Mouse (Mus musculus) lung, embryonic 15.5 days (tissue): ENCODE measurements around the gene Tmed8. TPM values are rescaled to one million over a fixed set of nuclear protein-coding genes. Genes with fewer than 3 reads are reported as not detected.
"Not testable (repeated sequence)": the region's sequence is repeated elsewhere in the genome, so short reads cannot be mapped to it uniquely, and the experiment has no call there.

Experiments used
- ATAC-seq: fragments of 200-750 bp; cut with Nextera tagmentation; 2 replicates; pipeline ENCODE4 v1.8.0; 2017; ENCODE audit warnings: moderate number of reproducible peaks, borderline replicate concordance; ENCODE audit not compliant: low FRiP score, low TSS enrichment; ENCODE audit errors: extremely low read depth
- H3K27ac ChIP-seq: fragments of 300-500 bp; sonication (generic); 2 replicates; pipeline ENCODE4 v1.5.1; 2015; ENCODE audit warnings: moderate library complexity, mild to moderate bottlenecking, inconsistent platforms
- H3K27me3 ChIP-seq: fragments of 300-500 bp; sonication (generic); 2 replicates; pipeline ENCODE4 v1.6.1; 2015; ENCODE audit warnings: inconsistent platforms
- H3K36me3 ChIP-seq: fragments of 300-500 bp; sonication (generic); 2 replicates; pipeline ENCODE4 v1.6.1; 2015; ENCODE audit warnings: inconsistent platforms
- H3K4me1 ChIP-seq: fragments of 300-500 bp; sonication (generic); 2 replicates; pipeline ENCODE4 v1.6.1; 2015; ENCODE audit warnings: inconsistent platforms
- H3K4me2 ChIP-seq: fragments of 300-500 bp; sonication (generic); 2 replicates; pipeline ENCODE4 v1.6.1; 2015; ENCODE audit warnings: inconsistent platforms, mild to moderate bottlenecking, moderate library complexity
- H3K4me3 ChIP-seq: fragments of 300-500 bp; sonication (generic); 2 replicates; pipeline ENCODE4 v1.5.1; 2015; ENCODE audit warnings: mild to moderate bottlenecking, inconsistent platforms
- H3K9ac ChIP-seq: fragments of 300-500 bp; sonication (generic); 2 replicates; pipeline ENCODE4 v1.6.1; 2015; ENCODE audit warnings: inconsistent platforms
- H3K9me3 ChIP-seq: fragments of 300-500 bp; sonication (generic); 2 replicates; pipeline ENCODE4 v1.6.1; 2016; ENCODE audit warnings: inconsistent platforms
- WGBS: fragments of 180-500 bp; shearing (Covaris S2); methylation state at CpG from one replicate; pipeline ENCODE4 v1.1.7; 2015; 5-methylcytosine and 5-hydroxymethylcytosine counted together
- polyA plus RNA-seq: library from polyadenylated mRNA; unstranded; fragments of >200 nt; fragmentation: Nextera tagmentation; extraction: Ambion mirVana; gene quantifications from 2 replicates; pipeline ENCODE4 v1.2.1, GENCODE M21; 2015

Tmed8 gene
- 2.2 and 2.6 TPM in 2 replicates for polyA plus RNA-seq

DNA sequence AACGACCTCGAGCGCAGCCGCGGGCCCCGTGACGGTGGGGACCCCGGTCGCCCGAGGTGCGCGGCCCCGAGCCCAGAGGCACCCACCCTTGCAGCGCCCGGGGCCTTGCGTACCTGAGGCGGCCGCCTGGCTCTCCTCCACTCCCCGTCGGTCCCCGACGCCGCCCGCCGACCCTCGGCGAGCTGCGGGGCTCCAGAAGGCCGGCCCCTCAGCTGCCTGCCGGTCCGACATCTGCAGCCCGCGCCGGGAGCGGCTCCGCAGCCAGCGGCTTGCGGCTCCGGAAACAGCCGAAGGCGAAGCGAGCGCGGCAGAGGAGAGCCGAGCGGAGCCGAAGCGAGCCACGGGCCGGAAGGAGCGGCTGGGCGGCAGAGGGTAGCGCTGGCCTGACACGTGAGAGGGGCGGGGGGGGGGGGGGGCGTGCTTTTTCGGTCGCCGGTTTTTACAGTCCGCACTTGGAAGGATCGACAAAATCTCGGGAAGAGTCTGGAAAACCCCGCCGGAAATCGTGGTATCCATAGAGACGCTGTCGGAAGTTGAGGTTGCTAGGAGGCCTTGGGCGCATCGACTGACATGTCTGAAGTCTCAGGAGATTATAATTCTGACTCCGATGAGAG, at the start of gene Tmed8:
TSS of gene Tmed8 (minus strand) at position 482 of the 614 bp plus-strand sequence.
- H3K36me3 ChIP-seq: no peaks in the 10 kb centered on the region
- under 1% methylated on average over 64 of the region's 70 CpGs for WGBS
- H3K9me3 ChIP-seq: no peaks in the 10 kb centered on the region
- H3K4me2 ChIP-seq: peak within 1 kb of the TSS; percentile 94
- peak within 1 kb of the TSS; percentile 88 for H3K9ac ChIP-seq
- H3K27ac ChIP-seq: peak within 1 kb of the TSS; percentile 61
- H3K27me3 ChIP-seq: no peaks in the 10 kb centered on the region
- ATAC-seq: peak; percentile 96
- peaks cover 7% of the 10 kb centered on the region for H3K4me1 ChIP-seq
- H3K4me3 ChIP-seq: peak within 1 kb of the TSS; percentile 86

GRCm38 (mm10) chr12:87238632-87239031, 38.4 kb upstream of the Tmed8 start, which contains the start of gene Noxred1:
Gene Noxred1 (minus strand): TSS chr12:87238732.
- no peak within 1 kb of the TSS for H3K4me3 ChIP-seq
- no peaks in the 10 kb centered on the region for H3K9me3 ChIP-seq
- peaks cover 39% of the 10 kb centered on the region for H3K36me3 ChIP-seq
- no peaks in the 10 kb centered on the region for H3K27me3 ChIP-seq
- ATAC-seq: no peak
- 88% methylated on average over 1 of the region's 1 CpGs for WGBS
- no peak within 1 kb of the TSS for H3K27ac ChIP-seq
- H3K4me1 ChIP-seq: no peaks in the 10 kb centered on the region
- H3K9ac ChIP-seq: no peak within 1 kb of the TSS
- no peak within 1 kb of the TSS for H3K4me2 ChIP-seq

- Histone ChIP-seq H3K27me3 (no peaks in the 10 kb centered on the region), H3K9me3 (no peaks in the 10 kb centered on the region)
- WGBS: 80% methylated on average over 5 of the region's 5 CpGs
Observed at GRCm38 (mm10) chr12:87236882-87237483, 36.7 kb upstream of the Tmed8 start.

GRCm38 (mm10) chr12:87230379-87230895, 30.2 kb upstream of the Tmed8 start:
- no peaks in the 10 kb centered on the region for H3K9me3 ChIP-seq
- no peak for ATAC-seq
- no peak overlapping the region for H3K4me2 ChIP-seq
- no peak overlapping the region for H3K4me3 ChIP-seq
- H3K9ac ChIP-seq: no peak overlapping the region
- H3K27me3 ChIP-seq: no peaks in the 10 kb centered on the region
- H3K27ac ChIP-seq: no peak overlapping the region
- no peaks in the 10 kb centered on the region for H3K4me1 ChIP-seq
- H3K36me3 ChIP-seq: no peaks in the 10 kb centered on the region

More at GRCm38 (mm10) chr12:87236882-87237483, 36.7 kb upstream of the Tmed8 start:
- ATAC-seq: no peak
- H3K4me1 ChIP-seq: no peaks in the 10 kb centered on the region
- H3K4me2 ChIP-seq: no peak overlapping the region
- H3K36me3 ChIP-seq: peaks cover 33% of the 10 kb centered on the region
- H3K9ac ChIP-seq: no peak overlapping the region
- no peak overlapping the region for H3K4me3 ChIP-seq
- no peak overlapping the region for H3K27ac ChIP-seq

DNA sequence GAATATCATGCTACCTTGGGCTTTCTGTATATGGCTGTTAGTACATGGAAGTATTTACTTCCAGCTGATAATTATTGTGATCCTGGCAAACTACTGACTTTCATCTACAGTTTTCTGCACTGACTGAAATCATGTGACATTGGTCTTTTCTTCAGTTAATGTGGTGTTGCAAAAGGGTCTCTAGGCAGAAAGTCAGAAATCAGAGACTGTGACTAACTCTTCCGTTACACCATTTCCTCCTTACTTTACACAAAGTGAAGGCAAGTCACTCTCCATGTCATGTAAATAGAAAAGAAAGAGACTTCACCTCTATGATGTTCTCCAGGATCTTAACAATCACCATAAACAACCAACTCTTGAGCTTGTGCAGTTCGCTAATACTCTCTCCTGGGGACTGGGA, 29.4 kb upstream of the Tmed8 start:
- Histone ChIP-seq H3K9me3 (no peaks in the 10 kb centered on the region), H3K4me1 (no peaks in the 10 kb centered on the region), H3K4me3 (no peak overlapping the region), H3K36me3 (no peaks in the 10 kb centered on the region), H3K9ac (no peak overlapping the region), H3K4me2 (no peak overlapping the region), H3K27ac (no peak overlapping the region), H3K27me3 (no peaks in the 10 kb centered on the region)
- 87% methylated on average over 2 of the region's 2 CpGs for WGBS
- no peak for ATAC-seq

DNA sequence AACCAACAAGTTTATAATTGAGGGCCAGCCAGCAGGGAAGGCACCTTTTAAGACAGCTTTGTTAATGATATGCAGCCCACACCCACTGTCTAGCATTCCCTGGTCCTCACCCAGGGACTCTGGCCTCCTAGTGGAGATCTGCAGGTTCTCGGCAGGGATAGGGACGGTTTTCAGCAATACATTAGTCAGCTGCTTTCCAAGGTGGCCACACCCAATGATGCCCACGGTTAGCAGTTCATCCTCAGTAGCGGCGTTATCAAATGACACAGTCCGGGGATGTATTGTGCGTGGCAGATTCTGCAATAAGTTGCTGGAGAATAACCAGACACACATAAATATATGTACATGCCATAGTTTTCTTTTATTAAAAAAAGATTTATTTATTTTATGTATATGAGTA, 26.5 kb upstream of the Tmed8 start:
- 74% methylated on average over 7 of the region's 7 CpGs for WGBS
- no peak overlapping the region for H3K27ac ChIP-seq
- no peaks in the 10 kb centered on the region for H3K27me3 ChIP-seq
- ATAC-seq: no peak
- H3K9me3 ChIP-seq: no peaks in the 10 kb centered on the region
- H3K4me2 ChIP-seq: no peak overlapping the region
- no peak overlapping the region for H3K4me3 ChIP-seq
- no peak overlapping the region for H3K9ac ChIP-seq
- no peaks in the 10 kb centered on the region for H3K4me1 ChIP-seq
- H3K36me3 ChIP-seq: no peaks in the 10 kb centered on the region

DNA sequence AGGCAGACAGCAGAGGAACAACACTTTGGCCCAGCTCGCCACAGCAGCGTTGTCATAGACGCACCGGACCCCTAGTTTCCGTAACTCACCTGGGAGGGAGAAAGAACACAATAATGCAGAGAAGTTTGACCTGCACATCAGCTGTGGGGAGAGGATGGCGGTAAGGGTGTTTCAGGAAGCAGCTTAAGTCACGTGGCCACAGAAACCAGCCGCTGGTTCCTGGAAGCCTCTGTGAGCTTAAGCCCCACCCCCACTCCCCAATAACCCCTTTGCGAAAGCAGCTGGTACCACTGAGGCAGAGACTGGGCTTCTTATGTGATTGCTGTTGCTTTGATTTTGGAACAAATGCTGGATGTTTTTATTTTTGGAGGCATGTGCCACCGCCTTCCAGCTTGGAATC, 24.7 kb upstream of the Tmed8 start:
- Histone ChIP-seq H3K4me3 (no peak overlapping the region), H3K27me3 (no peaks in the 10 kb centered on the region), H3K27ac (no peak overlapping the region), H3K4me2 (no peak overlapping the region), H3K9me3 (no peaks in the 10 kb centered on the region), H3K9ac (no peak overlapping the region), H3K36me3 (no peaks in the 10 kb centered on the region), H3K4me1 (no peaks in the 10 kb centered on the region)
- 68% methylated on average over 10 of the region's 10 CpGs for WGBS
- no peak for ATAC-seq

- Histone ChIP-seq H3K4me3 (no peak overlapping the region), H3K9me3 (no peaks in the 10 kb centered on the region)
Observed at GRCm38 (mm10) chr12:87219362-87219761, 19.1 kb upstream of the Tmed8 start.

DNA sequence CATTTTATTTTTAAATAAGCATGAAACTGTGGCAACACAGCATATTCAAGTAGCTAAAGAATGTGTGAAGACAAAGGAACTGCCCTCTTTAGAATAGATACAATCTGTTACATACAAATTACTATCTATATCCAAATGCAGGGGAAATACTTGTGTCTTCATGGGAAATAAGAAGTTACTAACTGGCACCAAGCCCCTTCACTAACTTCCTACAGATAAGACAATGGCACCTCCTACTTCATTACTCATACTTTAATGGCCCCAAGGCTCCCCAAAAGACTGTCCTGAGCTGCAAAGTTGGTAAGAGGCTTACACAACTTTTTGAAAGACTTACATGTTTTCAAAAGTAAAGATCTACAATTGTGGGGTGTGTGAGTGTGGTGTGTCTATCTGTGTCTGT, 17.3 kb upstream of the Tmed8 start:
- Histone ChIP-seq H3K4me2 (no peak overlapping the region), H3K9me3 (no peaks in the 10 kb centered on the region), H3K9ac (no peak overlapping the region), H3K4me1 (no peaks in the 10 kb centered on the region), H3K36me3 (no peaks in the 10 kb centered on the region), H3K4me3 (no peak overlapping the region), H3K27ac (no peak overlapping the region), H3K27me3 (no peaks in the 10 kb centered on the region)
- ATAC-seq: no peak

More at GRCm38 (mm10) chr12:87219362-87219761, 19.1 kb upstream of the Tmed8 start:
- H3K27ac ChIP-seq: no peak overlapping the region
- WGBS: 32% methylated on average over 7 of the region's 7 CpGs
- no peak overlapping the region for H3K9ac ChIP-seq
- ATAC-seq: no peak
- no peaks in the 10 kb centered on the region for H3K27me3 ChIP-seq
- no peaks in the 10 kb centered on the region for H3K4me1 ChIP-seq
- no peak overlapping the region for H3K4me2 ChIP-seq
- H3K36me3 ChIP-seq: no peaks in the 10 kb centered on the region

DNA sequence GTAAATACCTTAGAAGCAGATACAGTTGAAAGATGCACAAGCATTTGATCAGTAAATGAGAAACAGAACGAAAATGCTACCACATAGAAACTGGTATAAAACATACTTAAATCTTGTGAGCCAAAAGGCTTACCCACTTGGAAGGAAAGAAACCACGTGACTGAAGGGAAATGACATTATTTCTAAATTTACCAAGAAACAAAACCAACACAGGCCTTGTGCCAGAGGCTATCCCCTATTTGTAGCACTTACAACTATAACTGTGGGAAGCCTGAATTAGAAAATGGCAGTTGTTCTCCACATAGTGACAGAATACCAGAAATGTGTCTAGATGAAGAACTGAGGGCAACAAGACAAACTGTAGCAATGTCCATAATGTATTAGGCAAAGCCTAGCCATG, 15.8 kb upstream of the Tmed8 start:
- Histone ChIP-seq H3K27ac (no peak overlapping the region), H3K4me2 (no peak overlapping the region), H3K9me3 (no peaks in the 10 kb centered on the region), H3K9ac (no peak overlapping the region), H3K36me3 (no peaks in the 10 kb centered on the region), H3K4me1 (no peaks in the 10 kb centered on the region), H3K4me3 (no peak overlapping the region), H3K27me3 (no peaks in the 10 kb centered on the region)
- no peak for ATAC-seq
- WGBS: 66% methylated on average over 2 of the region's 2 CpGs

DNA sequence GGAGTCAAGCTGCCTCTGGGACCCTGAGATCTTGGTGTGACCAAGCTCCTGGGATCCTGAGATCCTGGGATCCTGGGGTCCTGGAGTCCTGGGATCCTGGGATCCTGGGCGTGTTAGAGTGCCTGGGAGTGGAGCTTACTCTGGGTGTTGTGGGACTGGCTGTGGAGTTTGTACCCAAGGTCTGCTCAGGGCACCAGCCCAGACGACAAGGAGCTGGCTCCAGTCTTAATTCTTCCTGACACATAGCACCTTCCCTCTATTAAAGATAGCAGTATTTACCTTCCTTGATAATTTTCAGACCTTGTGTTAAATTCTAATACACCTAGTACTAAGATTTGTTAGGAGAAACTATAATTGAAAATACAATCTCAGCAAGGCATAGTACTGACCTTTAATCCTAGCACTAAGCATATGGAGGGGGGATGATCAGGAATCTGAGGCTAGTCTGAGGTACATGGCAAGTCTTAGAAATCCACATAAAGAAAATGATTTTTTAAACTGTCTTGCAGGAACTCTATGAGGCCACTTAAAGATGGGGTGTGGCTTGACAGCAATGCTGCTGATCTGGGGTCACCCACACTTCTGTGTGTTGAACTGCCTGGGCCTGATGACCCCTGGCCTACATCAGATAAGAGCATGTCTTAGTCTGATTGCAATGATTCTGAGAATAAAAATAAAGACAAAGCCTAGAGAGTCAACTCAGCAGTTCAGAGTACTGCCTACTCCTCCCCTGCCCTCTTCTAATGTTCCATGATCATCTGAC, 12.8 kb upstream of the Tmed8 start:
- 45% methylated on average over 2 of the region's 2 CpGs for WGBS

DNA sequence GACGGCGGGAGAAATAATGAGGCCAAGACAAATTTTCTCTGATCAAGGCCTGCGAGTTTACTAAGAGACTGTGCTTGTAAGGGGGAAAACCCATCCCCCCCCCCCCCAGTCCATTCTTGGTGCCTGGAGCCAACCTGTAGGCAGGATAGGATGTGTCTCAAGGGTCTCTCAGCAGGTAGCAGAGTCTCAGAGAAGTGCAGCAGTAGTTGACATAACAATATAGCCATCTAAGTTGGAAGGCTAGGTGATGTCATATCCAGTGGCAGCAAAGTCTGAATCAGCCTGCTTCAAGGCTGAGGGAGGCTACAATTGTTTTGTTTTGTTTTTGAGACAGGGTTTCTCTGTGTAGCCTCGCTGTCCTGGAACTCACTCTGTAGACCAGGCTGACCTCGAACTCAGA, 5.5 kb upstream of the Tmed8 start:
- not testable (repeated sequence) for H3K9me3 ChIP-seq, ATAC-seq
- WGBS: 88% methylated on average over 5 of the region's 5 CpGs

More for the DNA sequence above, 12.8 kb upstream of the Tmed8 start:
- Histone ChIP-seq H3K27ac (no peak overlapping the region), H3K4me3 (no peak overlapping the region), H3K27me3 (no peaks in the 10 kb centered on the region), H3K4me1 (no peaks in the 10 kb centered on the region), H3K36me3 (no peaks in the 10 kb centered on the region), H3K9ac (no peak overlapping the region), H3K9me3 (no peaks in the 10 kb centered on the region), H3K4me2 (no peak overlapping the region)
- ATAC-seq: no peak

More for the DNA sequence above, 5.5 kb upstream of the Tmed8 start:
- not testable (repeated sequence) for H3K4me2 ChIP-seq, H3K27ac ChIP-seq, H3K27me3 ChIP-seq, H3K4me1 ChIP-seq, H3K9ac ChIP-seq, H3K36me3 ChIP-seq, H3K4me3 ChIP-seq
